Mouse (Mus musculus): ENCODE data around the gene Amn.

Amn gene

DNA sequence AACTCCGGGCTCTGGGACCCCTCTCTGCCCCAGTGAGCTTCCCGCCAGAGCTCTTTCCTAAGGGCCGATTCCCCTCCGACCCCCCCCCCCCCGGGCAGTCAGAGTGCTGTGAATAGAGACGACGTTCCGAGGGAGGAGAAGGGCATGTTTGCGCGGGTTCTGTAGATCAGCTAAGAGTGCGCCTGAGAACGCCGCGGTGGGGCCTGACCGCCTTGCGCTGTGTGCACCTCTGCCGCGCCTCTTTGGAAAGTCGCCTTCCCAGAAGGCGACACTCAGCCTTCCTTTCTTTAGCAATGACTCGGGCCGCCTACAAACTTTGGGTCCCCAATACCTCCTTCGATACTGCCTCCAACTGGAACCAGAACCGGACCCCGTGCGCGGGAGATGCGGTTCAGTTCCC is 511 bp downstream of the Amn start:
- no peak for DNase-seq

DNA sequence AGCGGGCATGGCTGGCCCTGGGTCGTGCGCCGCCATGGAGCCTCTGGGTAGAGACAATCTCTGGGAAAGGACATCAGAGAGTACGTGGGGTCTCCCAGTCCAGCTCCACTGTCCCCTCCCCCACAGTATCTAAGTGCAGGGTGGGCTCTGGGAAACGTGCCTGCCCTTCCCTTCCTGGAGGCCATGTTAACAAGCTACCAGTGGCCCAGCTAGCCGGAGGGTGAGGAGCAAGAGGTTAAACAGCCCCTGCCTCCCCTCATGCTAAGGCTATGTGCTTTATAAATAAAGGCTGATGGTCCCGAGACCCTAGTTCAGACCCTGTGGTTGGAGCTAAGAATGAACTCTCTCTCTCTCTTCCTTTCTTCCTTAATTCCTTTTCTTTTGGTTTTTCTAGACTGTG is 1.1 kb downstream of the Amn start:
- no peak for DNase-seq

GRCm38 (mm10) chr12:111272420-111272819 is 1.5 kb downstream of the Amn start:
- peak in 1 of 2 experiments; percentile 34 for DNase-seq

DNA sequence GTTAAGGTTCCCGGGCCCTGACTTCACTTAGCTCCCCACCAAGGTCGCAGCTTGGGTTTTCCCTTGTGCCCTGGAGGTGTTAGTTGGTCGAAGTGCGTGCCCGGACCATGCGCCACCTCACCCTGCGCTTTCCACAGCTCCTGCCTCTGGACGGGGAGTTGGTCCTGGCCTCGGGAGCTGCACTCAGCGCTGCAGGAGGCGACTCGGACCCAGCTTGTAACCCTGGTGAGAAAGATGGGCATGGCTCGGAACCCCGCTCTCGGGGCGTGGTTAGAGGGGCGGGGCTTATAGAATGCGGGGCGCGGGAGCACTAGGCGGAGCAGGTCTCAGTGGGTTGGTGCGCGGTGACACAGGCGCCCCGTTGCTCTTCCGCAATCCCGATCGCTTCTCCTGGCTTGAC is 3.1 kb downstream of the Amn start:
- no peak for DNase-seq

- DNase-seq = no peak
Observed at GRCm38 (mm10) chr12:111274447-111275149, 3.7 kb downstream of the Amn start.

DNA sequence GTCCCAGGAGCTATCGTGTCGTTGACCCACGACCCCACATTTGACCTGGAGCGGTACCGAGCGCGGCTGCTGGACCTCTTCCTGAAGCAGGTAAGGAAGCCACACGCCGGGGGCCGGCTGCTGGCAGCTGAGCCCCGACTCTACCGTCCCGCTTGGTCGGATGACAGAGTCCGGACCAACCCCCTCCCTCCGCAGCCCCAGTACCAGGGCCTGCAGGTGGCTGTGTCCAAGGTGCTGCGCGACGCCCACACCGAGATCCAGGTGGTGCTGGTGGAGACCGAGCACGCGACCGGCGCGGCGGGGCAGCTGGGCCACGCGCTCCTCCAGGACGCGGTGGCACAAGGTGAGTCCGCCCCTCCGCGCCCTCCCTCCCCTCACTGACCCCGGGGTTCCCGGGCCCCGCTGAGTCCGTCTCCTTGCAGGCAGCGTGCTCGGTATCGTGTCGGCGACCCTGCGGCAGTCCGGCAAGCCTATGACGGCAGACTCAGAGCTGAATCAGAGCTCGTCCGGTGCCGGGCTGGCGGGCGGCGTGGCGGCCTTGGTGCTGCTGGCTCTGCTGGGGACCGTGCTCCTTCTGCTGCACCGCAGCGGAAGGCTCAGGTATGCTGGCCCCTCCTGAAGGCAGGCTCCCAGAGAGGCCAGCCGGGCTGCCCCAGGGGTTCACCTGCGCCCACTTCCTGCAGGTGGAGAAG is 4.4 kb downstream of the Amn start:
- DNase-seq = no peak

GRCm38 (mm10) chr12:111276371-111276770 is 5.5 kb downstream of the Amn start:
- DNase-seq = no peak

- DNase-seq = no peak
Observed at GRCm38 (mm10) chr12:111283573-111283972, 12.7 kb downstream of the Amn start.

GRCm38 (mm10) chr12:111284532-111284931 is 13.6 kb downstream of the Amn start:
- DNase-seq = no peak

GRCm38 (mm10) chr12:111293025-111293424 is 22.1 kb downstream of the Amn start:
- no peak for DNase-seq

DNA sequence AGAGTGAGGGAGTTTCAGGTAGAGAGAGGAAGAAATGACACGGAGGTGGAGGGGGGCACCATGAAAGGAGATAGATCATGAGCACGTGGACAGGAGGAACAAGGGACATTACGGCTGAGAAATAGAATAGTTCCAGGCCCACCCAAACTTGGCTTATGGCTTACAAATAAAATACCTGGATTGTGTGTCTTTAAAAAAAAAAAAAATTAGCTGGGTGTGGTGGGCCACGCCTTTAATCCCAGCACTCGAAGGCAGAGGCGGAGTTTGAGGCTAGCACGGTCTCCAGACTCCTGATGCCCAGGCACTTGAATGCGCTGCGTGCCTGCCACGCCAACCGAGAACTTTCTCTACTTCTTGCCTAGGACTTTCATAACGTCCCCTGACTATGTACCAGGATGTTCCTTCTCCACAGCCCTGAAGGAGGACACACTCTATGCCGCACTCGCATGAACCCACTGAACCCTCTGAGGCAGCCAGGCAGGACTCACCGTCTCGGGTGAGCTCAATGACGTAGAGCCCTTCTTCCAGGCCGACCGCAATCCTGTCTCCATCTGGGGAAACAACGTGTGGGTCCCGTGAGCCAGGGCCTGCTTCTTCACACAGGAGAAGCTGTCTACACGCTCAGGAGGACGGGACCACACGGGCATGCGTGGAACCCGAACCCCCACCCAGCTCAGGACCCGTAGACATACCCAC is 30.6 kb downstream of the Amn start:
- no peak for DNase-seq

DNA sequence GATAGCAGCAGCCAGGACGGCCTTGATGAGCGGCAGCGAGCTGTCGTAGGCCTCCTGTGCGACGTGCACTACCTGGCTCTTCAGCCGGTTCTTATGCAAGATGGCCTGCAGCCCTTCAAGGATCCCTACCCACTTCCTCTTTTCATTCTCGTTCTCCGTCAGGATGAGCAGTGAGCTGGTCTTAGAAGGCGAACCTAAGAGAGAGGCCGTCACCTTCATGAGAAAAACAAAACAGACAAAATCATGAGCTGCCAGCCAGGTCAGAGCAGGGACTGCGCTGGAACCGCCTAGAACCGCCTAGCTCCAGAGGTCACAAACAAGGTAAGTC is 31.1 kb downstream of the Amn start:
- no peak for DNase-seq

GRCm38 (mm10) chr12:111303702-111304337 is 32.9 kb downstream of the Amn start:
- no peak for DNase-seq

DNA sequence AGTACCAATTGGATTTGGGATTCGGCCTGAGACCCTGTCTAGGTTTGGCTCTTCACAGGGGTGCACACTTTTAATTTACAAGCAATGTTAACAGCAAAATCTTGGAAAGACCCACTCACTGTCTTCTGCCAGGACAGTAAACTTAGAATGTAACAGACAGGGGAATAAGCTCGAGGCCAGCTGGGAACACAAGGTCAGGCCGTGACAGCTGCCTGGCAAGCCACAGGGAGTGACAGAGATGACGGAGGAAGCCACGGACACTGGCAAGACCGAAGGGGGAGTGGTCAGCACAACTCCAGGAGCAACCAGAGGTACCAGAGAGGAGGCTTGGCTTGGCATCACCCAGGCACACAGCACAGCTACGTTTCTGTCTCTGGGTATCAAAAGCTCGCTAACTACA is 35.9 kb downstream of the Amn start:
- DNase-seq = no peak

- DNase-seq = no peak
Observed at GRCm38 (mm10) chr12:111309256-111309655, 38.4 kb downstream of the Amn start.

DNA sequence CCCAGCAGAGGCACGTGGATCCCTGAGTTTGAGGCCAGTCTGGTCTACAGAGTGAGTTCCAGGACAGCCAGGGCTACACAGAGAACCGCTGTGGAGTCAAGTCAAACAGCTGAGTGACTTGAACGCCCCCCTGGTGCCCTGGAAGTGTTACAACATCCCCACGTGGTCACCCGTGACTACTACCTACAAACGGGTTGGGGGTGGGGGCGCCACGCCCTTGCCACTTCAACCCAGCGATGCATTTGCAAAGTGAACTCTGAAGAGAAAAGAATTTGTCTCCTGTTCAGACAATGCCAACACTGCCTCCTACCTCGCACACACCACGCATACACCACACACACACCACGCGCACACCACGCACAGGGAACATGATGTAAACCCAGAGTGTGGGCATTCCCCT is 39.0 kb downstream of the Amn start:
- DNase-seq = no peak

DNA sequence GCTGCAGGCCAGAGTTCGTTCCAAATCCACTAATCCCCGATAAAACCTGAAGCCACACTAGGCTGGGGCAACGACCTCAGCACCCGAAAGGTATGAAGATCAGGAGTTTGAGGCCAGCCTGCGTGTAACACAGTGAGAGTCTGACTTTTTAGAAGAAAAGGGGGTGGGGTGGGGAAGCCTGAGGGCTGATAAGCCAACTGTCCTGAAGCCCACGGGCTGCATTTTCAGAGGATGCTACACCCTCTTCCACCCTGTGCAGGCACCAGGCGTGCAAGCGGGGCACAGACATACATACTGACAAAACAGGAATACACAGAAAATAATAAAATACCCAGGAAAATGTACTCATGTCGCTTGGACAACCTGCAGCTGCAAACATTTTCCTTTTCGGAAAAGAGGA is 40.9 kb downstream of the Amn start:
- DNase-seq = no peak

- DNase-seq = no peak
Observed at GRCm38 (mm10) chr12:111314273-111314672, 43.4 kb downstream of the Amn start.

GRCm38 (mm10) chr12:111317694-111318093 is 46.8 kb downstream of the Amn start:
- DNase-seq = no peak

DNA sequence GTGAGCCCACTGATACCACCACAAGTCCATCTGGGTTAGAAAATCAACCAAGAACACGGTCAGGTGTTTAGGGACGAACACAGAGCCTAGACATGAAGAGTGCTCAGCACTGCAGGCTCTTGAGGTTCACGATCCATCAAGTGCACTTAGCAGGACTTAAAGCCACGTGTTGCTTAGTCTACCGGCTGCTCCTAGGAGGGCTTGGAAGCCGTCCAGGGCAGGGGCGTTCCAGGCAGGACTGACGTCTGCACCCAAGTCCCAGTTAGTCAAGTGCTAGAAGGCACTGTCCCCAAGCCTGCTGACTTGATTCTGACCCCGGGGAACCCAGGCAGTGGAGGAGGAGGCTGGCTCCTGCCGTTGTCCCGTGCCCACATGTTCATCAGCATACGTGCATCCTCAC is 49.7 kb downstream of the Amn start:
- no peak for DNase-seq

DNA sequence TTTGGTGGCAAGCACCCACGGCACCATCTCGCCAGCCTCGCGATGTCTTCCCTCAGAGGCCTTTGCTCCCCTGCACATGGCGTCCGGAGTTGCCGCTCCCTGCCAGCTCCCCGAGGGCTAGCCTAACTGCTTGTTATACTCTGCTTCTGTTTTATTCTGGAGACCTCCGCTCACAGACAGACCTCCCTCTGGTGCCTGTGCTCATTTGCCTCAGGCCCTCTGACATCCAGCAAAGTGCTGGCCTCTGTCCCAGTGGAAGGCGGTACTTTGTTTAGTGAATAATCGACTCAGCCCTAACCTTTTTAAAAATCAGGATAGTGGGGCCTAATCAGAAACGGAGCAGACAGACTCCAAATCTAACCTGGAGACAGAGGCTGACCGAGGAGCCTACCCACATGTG is 50.9 kb downstream of the Amn start:
- DNase-seq = no peak

GRCm38 (mm10) chr12:111323423-111323822 is 52.5 kb downstream of the Amn start:
- no peak for DNase-seq

DNA sequence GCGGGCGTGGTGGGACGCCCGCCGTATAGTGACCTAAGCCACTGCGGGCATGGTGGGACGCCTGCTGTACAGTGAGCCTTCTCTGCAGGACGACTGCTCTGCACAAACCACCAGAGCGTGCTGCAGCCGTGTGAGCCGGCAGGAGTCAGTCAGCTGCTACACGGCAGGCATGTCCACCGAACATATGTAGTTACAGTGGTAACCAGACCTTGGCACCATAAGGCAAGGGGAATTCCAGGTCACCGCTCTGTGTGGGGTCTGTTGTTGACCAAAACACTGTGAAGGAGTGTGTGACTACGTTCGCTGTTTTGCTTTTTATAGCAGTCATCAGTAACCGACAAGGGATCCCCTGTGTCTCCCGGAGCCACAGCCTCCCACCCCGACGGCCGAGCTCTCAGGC is 53.6 kb downstream of the Amn start:
- no peak for DNase-seq

- no peak for DNase-seq
Observed at GRCm38 (mm10) chr12:111324949-111325348, 54.1 kb downstream of the Amn start.
